Mouse (Mus musculus) 416B (cell line): Measurements from ENCODE around the gene Mylpf.
A peak's percentile ranks its signal among the peaks of the same experiment; 100 is the strongest.

ENCODE experiments used
- DNase-seq: peaks from one replicate; pipeline ENCODE4 v3.0.0; 2011; ENCODE audit warnings: low read depth

Mylpf gene

DNA sequence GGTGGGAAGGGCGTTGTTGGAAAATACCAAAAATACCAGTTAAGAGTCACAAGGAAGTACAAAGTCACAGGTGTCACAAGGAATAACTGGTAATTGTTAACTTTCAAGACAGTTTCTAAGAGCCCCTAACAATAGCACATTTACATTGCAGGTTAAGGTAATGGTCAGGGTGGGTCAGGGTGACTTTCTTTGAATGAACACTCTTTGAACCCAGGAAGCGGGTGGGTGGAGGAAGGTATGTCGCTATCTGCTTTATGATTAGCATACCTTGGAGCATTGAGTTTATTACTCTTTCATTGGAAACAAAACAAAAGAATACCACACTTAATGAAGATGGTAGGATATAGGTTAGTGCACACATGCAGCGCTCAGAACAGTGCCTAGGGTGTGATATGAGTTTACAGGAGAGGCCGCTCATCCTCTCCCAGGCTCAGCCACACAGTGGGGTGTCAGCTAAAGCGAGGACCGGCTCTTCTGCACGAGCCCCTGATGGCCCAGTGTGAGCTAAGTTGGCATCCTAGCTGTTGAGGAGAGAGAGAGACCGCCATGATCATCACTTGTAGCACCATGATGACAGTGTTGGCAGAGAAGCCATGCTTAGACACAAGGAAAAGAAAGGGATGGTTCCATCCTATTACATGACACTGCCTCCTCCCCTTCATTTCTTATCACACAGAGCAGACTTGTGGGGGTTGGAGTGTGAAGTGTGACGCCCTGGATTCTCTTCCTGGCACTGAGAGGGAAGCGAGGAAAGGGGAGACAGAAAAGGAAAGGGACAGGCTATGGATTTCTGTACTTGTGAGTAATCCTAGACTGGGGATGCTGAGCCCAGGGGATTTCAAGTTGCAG lies 16.7 kb downstream of the Mylpf start:
- DNase-seq = no peak

- peak; percentile 94 for DNase-seq
These were observed 20.1 kb downstream of the Mylpf start for GRCm38 (mm10) chr7:127228615-127229303.

GRCm38 (mm10) chr7:127231376-127231775 lies 22.7 kb downstream of the Mylpf start:
- no peak for DNase-seq

GRCm38 (mm10) chr7:127231826-127232621 lies 23.3 kb downstream of the Mylpf start:
- DNase-seq = no peak

DNA sequence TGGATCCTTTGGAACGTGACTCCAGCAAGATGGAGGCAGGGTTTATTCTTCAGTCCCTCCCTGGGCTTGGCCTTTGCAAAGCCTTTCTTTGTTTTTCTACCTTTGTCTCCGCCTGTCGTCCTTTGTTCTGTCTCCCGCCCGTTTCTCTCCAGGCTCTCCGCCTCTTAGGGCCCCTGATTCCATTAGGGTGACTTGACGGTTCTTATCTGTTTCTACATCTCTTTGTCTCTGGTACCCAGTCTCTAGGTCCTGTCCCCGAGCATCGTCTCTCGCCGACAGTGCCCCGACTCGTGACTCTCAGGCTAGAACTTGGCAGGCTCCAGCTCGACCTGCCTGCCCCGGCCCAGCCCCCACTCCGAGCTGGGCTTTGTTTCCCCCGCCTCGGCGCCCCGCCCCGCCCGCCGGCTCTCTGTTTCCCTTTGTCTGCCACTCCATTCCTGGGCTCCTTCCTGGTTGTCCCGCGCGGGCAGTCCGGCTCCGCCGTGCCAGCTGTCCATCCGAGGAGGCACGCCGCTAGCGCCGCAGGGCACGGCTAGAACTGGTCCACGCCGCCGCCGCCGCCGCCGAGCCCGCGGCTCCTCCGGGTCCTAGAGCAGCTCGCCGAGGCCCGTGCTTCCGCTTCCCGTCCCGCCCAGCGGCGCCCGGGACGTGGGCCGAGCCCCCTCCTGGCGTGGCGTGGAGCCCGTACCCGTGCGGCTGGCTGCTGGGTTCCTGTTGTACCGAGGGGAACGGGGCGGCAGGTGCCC lies 24.1 kb downstream of the Mylpf start, which contains the start of the genes Zfp553 and Sept1:
Zfp553 (plus strand) TSS at position 440 of the 746 bp plus-strand sequence.
Sept1 (minus strand) TSS at position 509 of the 746 bp plus-strand sequence.
- peak; percentile 81 for DNase-seq

DNA sequence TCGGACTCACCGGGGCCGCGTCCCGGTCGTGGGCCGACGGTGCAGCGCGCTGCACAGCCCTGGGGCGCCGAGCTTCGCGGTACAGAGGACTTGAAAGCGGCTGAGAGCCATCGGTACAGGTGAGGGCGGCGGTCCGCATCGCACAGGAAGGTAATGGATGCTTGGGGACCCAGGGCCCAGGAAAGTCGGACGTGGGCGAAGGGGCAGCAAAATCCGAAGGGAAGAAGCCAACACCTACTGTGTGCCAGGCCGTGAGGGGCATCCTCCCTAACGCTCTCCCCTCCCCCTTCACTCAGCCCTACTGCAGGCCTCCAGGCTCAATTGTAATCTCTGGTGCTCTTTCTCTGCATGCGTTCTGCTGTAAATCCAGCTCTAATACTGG lies 24.7 kb downstream of the Mylpf start:
- DNase-seq = peak; percentile 49

- peak; percentile 29 for DNase-seq
These were observed 25.1 kb downstream of the Mylpf start for GRCm38 (mm10) chr7:127233765-127234164.

DNA sequence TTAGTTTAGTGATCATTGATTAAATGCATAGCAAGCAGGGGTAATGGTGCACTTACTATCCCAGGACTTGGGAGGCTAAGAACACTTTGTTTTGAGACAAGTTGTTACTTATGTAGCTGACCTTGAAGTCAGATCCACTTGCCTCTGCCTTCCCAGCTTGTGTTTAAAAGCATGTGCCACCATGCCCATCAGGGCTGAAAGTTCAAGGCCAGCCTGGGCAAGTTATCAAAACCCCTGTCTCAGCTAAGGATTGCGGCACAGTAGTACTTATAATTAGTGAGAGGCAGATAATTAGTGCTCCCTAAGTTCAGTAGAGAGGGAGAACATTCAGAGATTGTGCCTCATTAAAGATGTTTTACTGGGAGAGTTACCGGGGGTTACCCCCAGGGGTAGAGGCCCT lies 26.1 kb downstream of the Mylpf start:
- DNase-seq = no peak

DNA sequence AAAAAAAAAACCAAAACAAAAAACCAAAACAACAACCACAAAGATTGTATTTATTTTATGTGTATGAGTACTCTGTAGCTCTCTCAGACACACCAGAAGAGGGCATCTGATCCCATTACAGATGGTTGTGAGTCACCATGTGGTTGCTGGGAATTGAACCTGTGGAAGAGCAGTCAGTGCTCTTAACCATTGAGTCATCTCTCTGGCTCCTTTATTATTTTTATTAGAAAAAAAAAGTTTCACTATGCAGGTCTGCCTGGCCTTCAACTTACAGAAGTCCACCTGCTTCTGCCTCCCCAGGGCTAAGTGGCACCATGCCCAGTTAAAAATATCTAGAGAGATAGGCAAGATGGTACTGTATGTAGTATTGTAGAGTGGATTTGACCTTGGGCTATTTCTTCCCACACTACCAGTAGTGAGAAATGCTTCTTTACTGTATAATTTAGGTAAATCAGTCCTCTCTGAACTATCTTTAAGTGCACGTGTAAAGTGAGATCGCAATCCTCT lies 34.7 kb downstream of the Mylpf start:
- DNase-seq = no peak

- peak; percentile 97 for DNase-seq
These were observed 35.4 kb downstream of the Mylpf start, which contains the start of gene Zfp771 for GRCm38 (mm10) chr7:127243870-127244657. Gene Zfp771, plus strand, starts transcription at chr7:127244274.

DNA sequence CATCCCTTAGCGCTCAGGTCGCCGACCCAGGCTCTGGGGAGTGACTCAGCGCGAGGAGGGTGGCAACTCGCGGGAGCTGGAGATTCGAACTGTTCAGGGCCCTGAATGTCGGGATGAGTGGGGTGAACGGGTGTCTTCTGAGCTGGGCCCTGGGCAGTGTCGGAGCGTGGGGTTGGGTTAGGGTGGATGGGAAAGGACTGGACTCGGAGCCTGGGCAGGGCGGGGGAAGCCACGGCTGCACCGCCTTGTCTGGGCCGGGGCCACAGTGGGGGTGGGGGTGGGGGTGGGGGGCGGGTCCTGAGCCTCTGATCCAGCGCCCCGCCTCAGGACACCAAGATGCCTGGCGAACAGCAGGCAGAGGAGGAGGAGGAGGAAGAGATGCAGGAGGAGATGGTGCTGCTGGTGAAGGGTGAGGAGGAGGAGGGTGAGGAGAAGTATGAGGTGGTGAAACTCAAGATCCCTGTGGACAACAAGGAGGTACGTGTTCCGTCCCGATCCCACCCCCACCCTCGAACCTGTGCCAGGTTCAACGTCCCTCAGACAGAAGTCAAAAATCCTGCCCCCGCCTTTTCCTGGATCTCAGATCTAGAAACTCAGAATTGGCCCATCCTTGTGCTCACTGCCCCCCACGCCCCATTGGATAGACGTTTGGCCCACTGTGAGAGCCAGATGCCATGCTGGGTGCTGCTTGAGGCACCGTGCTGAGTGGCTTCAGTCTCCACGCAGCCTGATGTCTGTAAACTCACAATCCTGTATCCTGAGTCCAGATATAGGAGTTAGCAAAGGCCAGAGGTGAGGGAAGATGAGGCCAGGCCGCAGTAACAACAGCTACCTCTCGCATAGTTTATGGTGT lies 36.2 kb downstream of the Mylpf start:
- no peak for DNase-seq

GRCm38 (mm10) chr7:127250511-127250910 lies 41.8 kb downstream of the Mylpf start:
- peak; percentile 63 for DNase-seq

GRCm38 (mm10) chr7:127252414-127252813 lies 43.7 kb downstream of the Mylpf start:
- peak; percentile 78 for DNase-seq

DNA sequence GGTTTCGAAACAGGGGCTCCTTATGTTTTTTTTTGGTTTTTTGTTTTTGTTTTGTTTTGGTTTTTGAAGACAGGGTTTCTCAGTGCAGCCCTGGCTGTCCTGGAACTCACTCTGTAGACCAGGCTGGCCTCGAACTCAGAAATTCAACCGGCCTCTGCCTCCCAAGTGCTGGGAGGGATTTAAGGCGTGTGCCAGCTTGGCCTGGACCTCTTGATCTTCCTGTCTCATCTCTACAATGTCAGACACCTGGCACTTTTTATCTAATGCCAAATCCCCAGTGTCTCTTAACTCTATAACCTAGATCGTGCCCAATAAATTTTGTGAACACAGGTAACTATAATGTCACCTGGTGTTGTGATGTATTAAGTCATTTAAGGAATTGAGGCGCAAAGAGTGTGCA lies 44.7 kb downstream of the Mylpf start:
- no peak for DNase-seq

- DNase-seq = no peak
These were observed 45.4 kb downstream of the Mylpf start for GRCm38 (mm10) chr7:127253821-127254769.

- peak; percentile 70 for DNase-seq
These were observed 46.3 kb downstream of the Mylpf start for GRCm38 (mm10) chr7:127255008-127255407.

DNA sequence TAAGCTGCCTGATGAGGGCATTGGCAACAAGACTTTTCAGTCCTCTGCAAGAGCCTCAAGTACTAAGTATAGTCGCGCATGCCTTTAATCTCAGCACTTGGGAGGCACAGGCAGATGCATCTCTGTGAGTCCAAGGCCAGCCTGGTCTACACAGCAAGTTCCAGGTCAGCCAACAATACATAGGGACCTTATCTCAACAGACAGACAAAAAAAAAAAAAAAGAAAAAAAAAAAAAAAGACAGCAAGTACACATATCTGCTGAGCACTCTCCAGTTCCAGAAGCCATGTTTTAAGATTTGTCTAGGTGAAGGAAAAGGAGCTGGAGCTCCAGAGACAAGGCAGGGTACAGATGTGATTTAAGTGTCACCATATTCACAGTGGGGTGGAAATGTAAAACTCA lies 47.3 kb downstream of the Mylpf start:
- no peak for DNase-seq

GRCm38 (mm10) chr7:127256518-127256917 lies 47.8 kb downstream of the Mylpf start:
- DNase-seq = no peak
